Mouse (Mus musculus) thymus, postnatal 14 days (tissue): ENCODE data around the gene Auh.

Experiments
- DNase-seq: peaks from one replicate; pipeline ENCODE4 v3.0.0; 2021

Auh gene

DNA sequence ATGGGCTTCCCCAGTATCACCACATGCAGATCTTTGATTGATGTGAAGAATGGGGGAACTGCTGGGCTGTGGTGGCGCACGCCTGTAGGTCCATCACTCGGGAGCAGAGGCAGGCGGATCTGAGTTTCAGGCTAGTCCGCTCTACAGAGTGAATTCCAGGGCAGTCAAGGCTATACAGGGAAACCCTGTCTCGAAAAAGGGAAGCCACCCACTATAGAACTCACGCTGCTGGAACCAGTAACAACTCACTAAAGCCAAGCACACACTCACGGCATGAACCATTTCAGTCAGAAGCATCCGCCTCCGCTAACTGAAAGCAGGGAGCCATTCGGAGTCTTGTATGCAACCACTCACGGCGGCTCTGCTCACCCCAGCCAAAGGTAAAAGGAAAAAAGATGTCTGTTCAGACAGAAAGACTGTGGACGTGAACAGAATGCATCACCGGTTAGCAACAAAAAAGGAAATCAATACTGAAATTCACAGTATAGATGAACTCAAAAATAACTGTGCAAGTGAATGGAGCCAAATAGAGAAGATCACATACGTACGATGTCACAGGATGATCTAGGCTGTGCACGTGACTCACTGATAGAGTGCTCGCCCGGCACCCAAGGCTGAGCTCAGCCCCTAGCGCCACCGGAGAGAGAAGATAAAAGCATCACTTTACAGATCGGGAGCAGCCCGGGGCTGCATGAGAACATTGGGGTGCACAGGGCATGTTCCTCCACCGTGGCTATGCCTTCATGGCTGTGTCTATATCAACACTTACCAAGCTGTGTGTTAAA is 53.7 kb downstream of the Auh start:
- no peak for DNase-seq

- no peak for DNase-seq
Observed at GRCm38 (mm10) chr13:52875089-52875488, 54.4 kb downstream of the Auh start.

DNA sequence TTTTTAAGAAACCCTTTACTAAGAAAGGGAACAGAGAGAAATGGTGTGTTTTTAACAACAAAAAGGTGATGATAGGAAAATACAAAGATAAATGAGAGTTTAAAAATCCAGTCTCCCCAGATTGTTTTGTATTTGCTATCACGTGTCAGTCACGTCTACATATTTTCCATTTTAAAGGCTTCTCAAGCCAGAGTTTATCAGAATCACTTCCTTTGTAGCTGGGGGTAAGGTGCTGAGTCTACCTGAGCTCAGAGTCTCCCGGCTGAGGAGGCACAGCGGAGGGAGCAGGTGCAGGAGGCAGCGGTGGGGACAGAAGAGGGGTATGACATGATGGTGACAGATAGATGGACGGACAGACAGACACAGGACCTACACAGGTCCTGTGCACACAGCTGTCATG is 55.1 kb downstream of the Auh start:
- no peak for DNase-seq

DNA sequence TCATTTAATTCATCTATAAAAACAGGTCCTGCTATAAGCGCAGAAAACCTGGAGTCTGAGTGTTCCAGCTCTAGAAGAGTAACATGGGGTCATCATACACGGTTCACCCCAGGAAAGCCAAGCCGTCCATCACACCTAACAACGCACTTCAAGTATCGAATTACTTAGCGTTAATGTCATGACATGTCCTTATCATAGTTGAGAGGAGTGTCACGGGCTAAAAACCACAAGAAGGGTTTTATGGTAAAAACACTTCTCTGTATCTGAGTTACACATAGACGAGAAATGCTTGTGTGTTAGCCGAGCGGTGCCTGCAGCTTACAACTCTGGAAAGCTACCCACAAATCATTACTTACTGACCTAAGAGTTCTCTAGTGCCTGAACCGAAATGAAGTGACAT is 55.6 kb downstream of the Auh start:
- DNase-seq: no peak

DNA sequence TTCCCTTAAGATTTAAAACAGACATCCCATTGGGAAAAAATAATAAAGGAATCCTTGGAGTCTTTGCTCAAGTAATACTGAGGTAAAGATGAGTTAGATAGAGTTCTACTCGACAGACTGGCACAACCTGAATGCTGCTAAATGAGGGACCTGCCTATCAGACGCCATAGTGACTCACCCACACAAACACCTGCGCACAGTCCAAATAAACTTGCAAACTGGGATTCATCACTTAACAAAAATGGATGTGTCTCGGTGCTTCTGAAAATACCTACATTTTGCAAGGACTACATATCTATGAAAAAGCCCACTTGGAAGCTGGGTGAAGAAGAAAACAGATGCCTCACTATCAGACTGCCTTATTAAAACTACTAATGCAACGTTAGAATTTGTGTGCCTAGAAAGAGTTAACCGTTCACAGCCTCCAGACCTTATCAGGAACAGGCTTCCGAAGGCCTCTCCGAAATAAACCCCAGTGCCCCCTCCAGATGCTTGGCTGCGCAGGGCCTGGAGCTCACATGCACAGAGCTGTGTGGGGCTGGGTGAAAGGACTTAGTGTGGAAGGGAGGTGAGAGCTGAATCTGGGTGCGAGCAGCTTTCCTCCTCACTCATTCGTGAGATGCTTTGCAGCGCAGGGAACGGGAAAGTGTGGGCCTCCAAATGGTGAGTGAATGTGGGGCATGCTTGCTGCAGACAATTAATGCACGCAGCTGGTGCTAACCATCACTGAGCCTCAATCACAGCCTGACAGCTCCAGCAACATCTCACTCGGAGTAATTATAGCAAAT is 63.3 kb downstream of the Auh start:
- no peak for DNase-seq

DNA sequence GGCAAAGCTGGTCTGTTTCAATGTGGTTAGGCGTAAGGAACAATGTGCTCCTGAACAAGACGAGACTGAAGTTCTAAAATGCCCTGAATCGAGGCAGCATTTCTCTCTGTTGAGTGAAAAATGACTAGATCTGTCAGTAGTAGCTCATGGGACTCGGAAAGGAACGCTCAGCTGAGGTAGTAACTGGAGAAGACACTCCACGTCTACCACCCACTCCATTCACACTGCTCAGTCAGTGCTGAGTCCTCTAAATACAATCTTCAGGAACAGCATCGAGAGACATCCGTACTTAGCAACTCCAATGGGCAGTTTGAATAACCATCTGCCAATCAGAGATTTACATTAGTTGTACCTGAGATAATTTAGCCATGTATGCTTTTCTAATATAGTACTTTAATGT is 66.0 kb downstream of the Auh start:
- DNase-seq: no peak

DNA sequence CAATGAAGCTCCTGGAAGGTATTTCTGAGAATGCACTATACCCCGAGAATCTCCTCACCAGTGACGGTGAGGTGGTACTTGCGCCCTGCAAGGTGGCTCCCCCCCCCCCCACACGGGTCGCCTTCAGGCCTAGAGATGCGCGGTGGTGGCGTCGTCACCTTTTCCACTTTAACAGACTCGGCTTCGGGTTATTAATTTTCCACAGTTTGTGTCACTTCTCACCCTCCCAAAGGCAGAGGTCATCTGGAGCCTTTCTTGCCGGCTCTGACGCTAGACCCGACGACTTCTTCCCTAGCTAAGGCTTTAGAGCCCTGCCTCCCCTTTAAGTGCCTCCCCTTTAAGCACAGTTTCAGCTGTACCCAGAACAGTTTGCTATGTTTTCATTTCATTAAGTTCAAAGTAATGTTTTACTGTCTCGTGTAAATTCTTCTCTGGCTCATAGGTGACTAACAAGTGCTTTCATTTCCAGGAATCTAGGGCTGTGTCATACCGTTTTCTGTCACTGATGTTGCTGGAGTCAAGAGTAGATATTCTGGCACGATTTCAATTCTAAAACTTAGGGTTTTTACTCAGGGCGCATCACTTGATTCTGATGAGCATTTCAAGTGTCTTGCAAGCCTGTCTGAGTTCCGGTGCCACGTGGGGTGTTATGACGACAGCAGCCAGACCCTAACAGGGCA is 69.3 kb downstream of the Auh start:
- DNase-seq: no peak

- DNase-seq: no peak
Observed at GRCm38 (mm10) chr13:52859065-52859820, 70.2 kb downstream of the Auh start.

DNA sequence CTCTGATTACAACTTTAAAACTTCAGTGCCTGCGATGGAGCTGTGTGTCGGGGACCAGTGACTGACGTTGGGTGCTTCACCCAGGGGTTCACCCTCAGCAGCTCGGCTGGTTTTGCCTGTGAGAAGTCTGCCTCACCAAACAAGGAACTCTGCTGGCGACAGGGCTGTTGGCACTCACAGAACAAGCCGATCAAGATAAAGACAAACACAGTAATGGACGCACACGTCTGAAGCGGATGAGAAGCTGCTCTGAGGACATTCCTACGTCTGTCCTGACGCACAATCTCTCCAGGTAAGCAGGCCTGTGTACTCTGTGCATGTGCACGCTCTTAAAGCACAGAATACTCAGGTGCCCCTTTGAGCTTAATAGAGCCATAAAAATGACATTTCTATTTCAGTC is 71.1 kb downstream of the Auh start:
- no peak for DNase-seq

GRCm38 (mm10) chr13:52857781-52858180 is 71.7 kb downstream of the Auh start:
- no peak for DNase-seq

GRCm38 (mm10) chr13:52853536-52853935 is 75.9 kb downstream of the Auh start:
- DNase-seq: no peak

DNA sequence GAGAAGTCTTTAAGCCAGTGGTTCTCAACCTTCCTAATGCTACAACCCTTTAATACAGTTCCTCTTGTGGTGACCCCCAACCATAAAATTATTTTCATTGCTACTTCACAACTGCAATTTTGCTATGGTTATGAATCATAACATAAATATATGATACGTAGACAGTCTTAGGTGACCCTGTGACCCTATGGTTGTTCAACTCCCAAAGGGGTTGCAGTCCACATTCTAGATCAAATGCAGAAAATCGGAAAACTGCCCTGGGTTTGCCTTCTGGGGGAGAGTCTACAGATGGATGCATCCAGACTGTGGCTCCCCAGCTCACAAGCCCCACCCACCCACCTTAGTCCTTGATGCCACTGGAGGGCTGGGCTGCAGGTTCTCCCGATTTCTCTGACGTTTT is 77.6 kb downstream of the Auh start:
- DNase-seq: no peak

- DNase-seq: no peak
Observed at GRCm38 (mm10) chr13:52850024-52850723, 79.3 kb downstream of the Auh start.

DNA sequence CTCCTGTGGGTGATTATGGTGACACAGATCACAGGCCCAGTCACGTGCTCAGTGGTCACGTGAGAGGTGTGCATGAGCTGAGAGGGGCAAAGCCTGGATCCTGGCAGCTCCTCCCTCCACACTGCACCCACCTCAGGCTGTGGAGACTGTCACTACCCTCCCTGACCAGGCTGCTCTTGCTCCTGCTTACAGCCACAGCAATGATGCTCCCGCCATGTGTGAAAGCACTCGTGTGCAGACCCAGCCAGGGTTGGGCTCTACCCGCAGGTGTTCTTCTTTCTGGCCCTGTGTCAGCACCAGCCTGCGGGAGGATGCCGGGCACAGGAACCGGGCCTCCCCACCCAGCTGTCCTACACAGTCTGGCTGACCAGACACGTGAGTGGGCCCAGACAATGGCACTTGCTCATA is 80.1 kb downstream of the Auh start:
- DNase-seq: peak; percentile 23

DNA sequence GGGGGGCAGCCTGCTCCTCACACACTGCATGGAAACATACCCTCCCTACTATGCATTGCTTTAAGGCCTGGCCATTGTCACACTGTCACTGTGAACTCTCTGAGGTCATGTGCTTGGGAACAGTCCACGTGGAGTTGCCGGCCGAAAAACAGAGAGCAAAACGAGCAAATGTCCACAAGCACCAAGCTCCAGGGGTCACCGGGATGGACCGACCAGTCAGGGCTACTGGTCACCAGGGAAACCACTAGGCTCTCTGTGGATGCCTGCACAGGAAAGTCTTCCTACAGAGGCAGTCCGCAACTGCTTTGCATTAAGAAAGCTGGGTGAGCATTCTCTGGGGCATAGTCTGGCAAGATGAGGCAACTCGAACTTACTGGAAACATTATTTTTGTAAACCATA is 82.0 kb downstream of the Auh start:
- no peak for DNase-seq

- no peak for DNase-seq
Observed at GRCm38 (mm10) chr13:52847071-52847470, 82.4 kb downstream of the Auh start.

DNA sequence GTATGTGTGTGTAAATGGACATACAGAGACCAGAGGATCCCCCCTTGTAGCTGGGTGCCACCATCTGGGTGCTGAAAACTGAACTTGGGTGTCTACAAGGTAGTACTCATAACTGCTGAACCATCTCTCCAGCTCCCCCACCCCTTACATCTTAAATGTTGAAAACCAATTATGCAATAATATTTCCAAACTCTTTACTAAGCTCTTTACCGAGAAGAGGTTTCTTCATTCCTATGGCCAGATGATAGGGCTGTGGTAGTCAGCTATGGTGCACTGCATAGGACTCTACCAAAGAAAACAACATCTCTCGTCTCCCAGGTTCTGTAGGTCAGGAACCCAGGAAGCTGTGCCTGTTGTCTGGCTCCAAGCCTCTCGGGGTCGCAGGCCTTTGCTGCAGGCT is 83.9 kb downstream of the Auh start:
- DNase-seq: no peak

DNA sequence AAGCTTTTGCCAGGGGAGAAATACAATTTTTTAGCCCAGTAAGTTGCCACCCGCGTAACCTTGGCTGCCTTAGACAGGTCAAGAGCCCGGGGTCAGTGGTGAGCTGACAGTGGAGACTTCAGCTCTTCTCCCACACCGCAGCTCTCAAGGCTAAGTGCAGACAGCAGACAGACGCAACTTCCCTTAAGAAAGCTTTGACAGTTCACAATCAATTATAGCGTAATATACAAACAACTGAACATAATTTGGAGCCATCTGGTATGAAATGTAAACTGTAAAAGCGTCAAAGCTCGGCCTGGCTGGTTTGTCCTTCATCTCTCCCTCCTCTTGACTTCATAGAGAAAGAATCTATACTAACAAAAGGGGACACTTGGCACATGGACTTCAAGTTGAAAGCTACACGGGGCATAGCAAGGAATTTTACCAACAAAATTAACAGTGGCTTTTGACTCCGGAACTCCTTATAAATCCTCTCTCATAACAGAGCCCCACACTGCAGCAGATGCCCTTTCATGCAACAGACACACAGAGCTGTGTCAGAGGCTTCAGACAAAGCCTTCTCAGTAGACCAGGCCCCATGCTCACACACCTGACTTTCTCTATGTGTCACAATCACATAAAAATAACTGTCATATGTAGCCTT is 85.8 kb downstream of the Auh start:
- DNase-seq: no peak

GRCm38 (mm10) chr13:52836231-52836630 is 93.2 kb downstream of the Auh start:
- DNase-seq: no peak

DNA sequence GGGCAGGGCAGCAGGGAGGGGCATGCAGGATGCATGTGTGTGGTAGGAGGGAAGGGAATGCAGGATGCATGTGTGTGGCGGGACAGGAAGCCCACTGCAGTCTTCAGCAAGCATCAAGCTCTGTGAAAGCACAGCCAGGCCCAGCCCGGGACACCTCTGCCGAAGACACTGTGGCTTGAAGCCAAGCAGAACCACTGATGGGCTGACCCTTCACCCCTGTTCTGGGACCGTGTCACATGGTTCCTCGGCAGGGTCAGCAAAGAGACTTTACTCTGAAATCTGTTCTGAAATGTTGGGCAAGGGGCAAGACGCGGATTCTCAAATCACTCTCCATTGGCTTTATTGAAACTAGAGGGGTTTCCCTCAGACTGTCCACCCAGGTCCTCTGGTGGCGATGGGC is 94.9 kb downstream of the Auh start:
- DNase-seq: no peak

GRCm38 (mm10) chr13:52833748-52834147 is 95.7 kb downstream of the Auh start:
- no peak for DNase-seq

GRCm38 (mm10) chr13:52833220-52833619 is 96.3 kb downstream of the Auh start:
- DNase-seq: peak; percentile 62
